ENCODE assay signal across 9 mouse cellular contexts in the genomic region with DNA sequence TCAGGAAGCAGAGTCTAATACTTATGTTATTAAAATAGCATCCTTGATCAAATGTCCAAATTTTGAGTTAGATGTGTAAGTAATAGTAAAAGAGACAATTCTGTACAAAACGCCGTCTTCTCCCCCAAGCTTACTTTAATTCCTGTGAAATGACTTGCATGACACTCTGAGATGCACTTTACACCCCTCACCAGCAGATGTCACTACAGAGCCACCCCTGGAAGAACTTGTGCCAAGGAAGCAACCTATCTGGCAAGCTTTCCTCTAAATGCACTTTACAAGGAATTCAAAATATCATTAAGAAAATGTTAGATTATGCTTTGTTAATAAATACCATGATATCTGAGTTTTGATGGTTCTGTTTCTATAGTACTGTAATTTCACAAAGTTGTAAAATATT.
DNase-seq lines count a peak whose midpoint lies in the region; ATAC-seq and TF ChIP-seq lines count a peak whose summit lies in the region.
"Had no signal": no experiment of that assay in that cellular context is flagged by ENCODE, and none has a peak within 500 bp of the region (broad histone marks: within the 10 kb centered on the region; RNA-seq: fewer than 3 reads in every experiment).

No protein-coding gene starts in this region.

- H3K4me3 ChIP-seq in liver, embryonic 12.5 days: no peak overlapping the region
- H3K4me3 ChIP-seq in limb, embryonic 10.5 days: no peak overlapping the region
- H3K4me3 ChIP-seq in neural tube, embryonic 15.5 days (replicated peaks): no peak overlapping the region
- H3K4me3 ChIP-seq in thymus, adult 2 months (ENCODE audit: control insufficient read depth, insufficient read depth, low read length): no peak overlapping the region
- H3K4me3 ChIP-seq: erythroblast, embryonic 14.5 days had no signal

- no peak overlapping the region for H3K4me2 ChIP-seq in liver, embryonic 12.5 days
- H3K4me2 ChIP-seq in neural tube, embryonic 15.5 days: no peak overlapping the region

- peak; percentile 75 for DNase-seq in liver
- DNase-seq in cerebellum, adult 11-12 months: peak; percentile 64
- DNase-seq in forelimb bud, embryonic 11.5 days (ENCODE audit: low read depth, low spot score): peak; percentile 82
- DNase-seq in limb, embryonic 10.5 days (ENCODE audit: low spot score): peak; percentile 77
- peak; percentile 71 for DNase-seq in thymus, adult 2 months

- H3K27ac ChIP-seq in liver, embryonic 12.5 days: no peak overlapping the region
- no peak overlapping the region for H3K27ac ChIP-seq in limb, embryonic 10.5 days
- H3K27ac ChIP-seq in neural tube, embryonic 15.5 days (replicated peaks): no peak overlapping the region
- H3K27ac ChIP-seq in thymus, adult 2 months (ENCODE audit: control insufficient read depth, insufficient read depth, low read length): no peak overlapping the region

- 39% methylated on average over 2 of the region's 2 CpGs for WGBS in liver, embryonic 12.5 days (ENCODE audit: insufficient replicate concordance)
- WGBS in limb, embryonic 10.5 days: 52% methylated on average over 2 of the region's 2 CpGs
- 22% methylated on average over 2 of the region's 2 CpGs for WGBS in neural tube, embryonic 15.5 days
- 26% methylated on average over 2 of the region's 2 CpGs for WGBS in thymus, adult 2 months

- H3K9me3 ChIP-seq in liver, embryonic 12.5 days (replicated peaks): no peaks in the 10 kb centered on the region
- no peaks in the 10 kb centered on the region for H3K9me3 ChIP-seq in limb, embryonic 10.5 days (replicated peaks)
- no peaks in the 10 kb centered on the region for H3K9me3 ChIP-seq in neural tube, embryonic 15.5 days (replicated peaks)

- TF ChIP-seq CTCF in thymus, adult 2 months (IDR thresholded peaks at IDR 0.05; ENCODE audit: borderline replicate concordance, control insufficient read depth, extremely low read depth, insufficient read depth, low read length, poor library complexity): no peak

- H3K27me3 ChIP-seq in liver, embryonic 12.5 days (replicated peaks): no peaks in the 10 kb centered on the region
- no peaks in the 10 kb centered on the region for H3K27me3 ChIP-seq in limb, embryonic 10.5 days (ENCODE audit: low read depth, poor library complexity, severe bottlenecking)
- H3K27me3 ChIP-seq in neural tube, embryonic 15.5 days (replicated peaks): no peaks in the 10 kb centered on the region
- no peaks in the 10 kb centered on the region for H3K27me3 ChIP-seq in thymus, adult 2 months (ENCODE audit: control insufficient read depth, insufficient read depth, low read length)

- H3K4me1 ChIP-seq in liver, embryonic 12.5 days: peaks cover 12% of the 10 kb centered on the region
- H3K4me1 ChIP-seq in limb, embryonic 10.5 days: no peaks in the 10 kb centered on the region
- no peaks in the 10 kb centered on the region for H3K4me1 ChIP-seq in neural tube, embryonic 15.5 days
- H3K4me1 ChIP-seq in thymus, adult 2 months (replicated peaks; ENCODE audit: control insufficient read depth, insufficient read depth, low read length): no peaks in the 10 kb centered on the region

- TF ChIP-seq POLR2A in thymus, adult 2 months (IDR thresholded peaks at IDR 0.05; ENCODE audit: control insufficient read depth, extremely low read depth, insufficient read depth, low read length, poor library complexity): no peak

- no peaks in the 10 kb centered on the region for H3K36me3 ChIP-seq in liver, embryonic 12.5 days
- no peaks in the 10 kb centered on the region for H3K36me3 ChIP-seq in limb, embryonic 10.5 days
- no peaks in the 10 kb centered on the region for H3K36me3 ChIP-seq in neural tube, embryonic 15.5 days
- no peaks in the 10 kb centered on the region for H3K36me3 ChIP-seq in thymus, adult 2 months (ENCODE audit: control insufficient read depth, insufficient read depth, low read length)

- ATAC-seq in liver, embryonic 12.5 days: no peak
- ATAC-seq in inflammation-experienced regulatory T-cells, adult 6 months: peak; percentile 75
- ATAC-seq in neural tube, embryonic 15.5 days (ENCODE audit: low FRiP score): peak; percentile 21; the same call in 1 of the 2 replicates

- H3K9ac ChIP-seq in liver, embryonic 12.5 days: no peak overlapping the region
- no peak overlapping the region for H3K9ac ChIP-seq in neural tube, embryonic 15.5 days (replicated peaks)
